Mouse (Mus musculus) monocyte, adult 59 days (primary cell): ENCODE results near the gene Mcm9. TPM values are rescaled to one million over a fixed set of nuclear protein-coding genes. Genes with fewer than 3 reads are reported as not detected.

Experiments
- total RNA-seq, 2 experiments: library from RNA; stranded (reverse); gene quantifications; one replicate each; pipeline ENCODE4 v1.2.4; 2023

The Mcm9 gene
- total RNA-seq = 10 to 100 TPM; 20.6 to 21.2 TPM

DNA sequence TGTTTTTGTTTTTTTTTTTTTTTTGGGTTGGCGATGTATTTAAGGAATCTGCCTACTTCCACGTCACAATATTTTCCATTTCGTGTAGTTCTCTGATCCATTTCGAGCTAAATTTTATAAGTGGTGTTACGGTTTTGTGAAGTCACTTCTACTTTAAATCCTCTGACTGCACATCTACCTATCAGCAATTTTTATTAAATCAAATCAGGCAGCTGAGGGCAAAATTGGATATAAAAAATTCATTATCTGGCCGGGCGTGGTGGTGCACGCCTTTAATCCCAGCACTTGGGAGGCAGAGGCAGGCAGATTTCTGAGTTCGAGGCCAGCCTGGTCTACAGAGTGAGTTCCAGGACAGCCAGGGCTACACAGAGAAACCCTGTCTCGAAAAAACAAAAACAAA is at the start of gene Mcm9:
Gene Mcm9, minus strand, starts transcription at position 101 of the 400 bp plus-strand sequence.

GRCm38 (mm10) chr10:53596677-53597120 is 33.5 kb downstream of the Mcm9 start, which contains the start of gene Asf1a:
Asf1a (plus strand) TSS chr10:53596757.

Other genes with a start within 250 kb of the Mcm9 start
- gene Asf1a, start 33.7 kb downstream of the Mcm9 start, total RNA-seq = 10 to 100 TPM; 10.6 to 10.7 TPM
- gene Fam184a, start 120.7 kb upstream of the Mcm9 start, total RNA-seq = not detected